ENCODE assay signal across 16 mouse cellular contexts in genomic region chr11:81750876-81751275, GRCm38 (mm10).
"Had no signal": no experiment of that assay in that cellular context is flagged by ENCODE, and none has a peak within 500 bp of the region (broad histone marks: within the 10 kb centered on the region; RNA-seq: fewer than 3 reads in every experiment).

No protein-coding gene starts in this region.

- H3K36me3 ChIP-seq: neural tube, embryonic 13.5 days; neural tube, embryonic 15.5 days; stomach, embryonic 15.5 days had no signal

- H3K4me2 ChIP-seq: neural tube, embryonic 13.5 days; neural tube, embryonic 15.5 days; stomach, embryonic 15.5 days had no signal

- H3K4me1 ChIP-seq: neural tube, embryonic 13.5 days; neural tube, embryonic 15.5 days; stomach, embryonic 15.5 days had no signal

- H3K9ac ChIP-seq: neural tube, embryonic 13.5 days; neural tube, embryonic 15.5 days; stomach, embryonic 15.5 days had no signal

- H3K27me3 ChIP-seq: neural tube, embryonic 13.5 days; stomach, embryonic 15.5 days had no signal

- H3K9me3 ChIP-seq: neural tube, embryonic 15.5 days; stomach, embryonic 15.5 days had no signal

- H3K4me3 ChIP-seq: neural tube, embryonic 13.5 days; neural tube, embryonic 15.5 days; stomach, embryonic 15.5 days had no signal

- DNase-seq: retina, postnatal 1 day; right cerebral cortex, adult 18-20 months; right cerebral cortex, postnatal 14 days; right cerebral cortex, postnatal 25 days; right cerebral cortex, postnatal 4 days; spleen, adult 18-20 months; thymus, adult 18-20 months; thymus, adult 2 months; thymus, postnatal 14 days; thymus, postnatal 25 days; thymus, postnatal 36 days; thymus, postnatal 4 days had no signal

- H3K27ac ChIP-seq: neural tube, embryonic 13.5 days; neural tube, embryonic 15.5 days; stomach, embryonic 15.5 days; stomach, postnatal 0 days had no signal
